In genomic region chr6:115995531-115995941, GRCm38 (mm10) we compare ENCODE assay signal across 9 mouse cellular contexts. TPM values are rescaled to one million over a fixed set of nuclear protein-coding genes. Genes with fewer than 3 reads are reported as not detected.
DNase-seq lines count a peak whose midpoint lies in the region; ATAC-seq and TF ChIP-seq lines count a peak whose summit lies in the region.
"Had no signal": no experiment of that assay in that cellular context is flagged by ENCODE, and none has a peak within 500 bp of the region (broad histone marks: within the 10 kb centered on the region; RNA-seq: fewer than 3 reads in every experiment).

No protein-coding gene starts in this region.

- H3K4me1 ChIP-seq in heart, embryonic 12.5 days (replicated peaks): peaks cover 69% of the 10 kb centered on the region
- H3K4me1 ChIP-seq in heart, postnatal 0 days (ENCODE audit: control insufficient read depth, insufficient read depth): peaks cover 5% of the 10 kb centered on the region; the same call in 1 of the 2 replicates
- peaks cover 31% of the 10 kb centered on the region for H3K4me1 ChIP-seq in midbrain, embryonic 13.5 days (replicated peaks)

- no peaks in the 10 kb centered on the region for H3K36me3 ChIP-seq in heart, embryonic 12.5 days
- no peaks in the 10 kb centered on the region; the same call in 1 of the 2 replicates for H3K36me3 ChIP-seq in heart, postnatal 0 days (replicated peaks; ENCODE audit: control insufficient read depth, insufficient read depth, low read length)
- no peaks in the 10 kb centered on the region for H3K36me3 ChIP-seq in midbrain, embryonic 13.5 days
- H3K36me3 ChIP-seq: G1E had no signal

- WGBS in heart, embryonic 12.5 days: 53% methylated on average over 4 of the region's 4 CpGs
- 45% methylated on average over 4 of the region's 4 CpGs for WGBS in heart, postnatal 0 days
- WGBS in midbrain, embryonic 13.5 days: 60% methylated on average over 4 of the region's 4 CpGs

- peak overlapping the region; percentile 58 for H3K4me3 ChIP-seq in heart, embryonic 12.5 days
- H3K4me3 ChIP-seq in heart, postnatal 0 days (ENCODE audit: low read depth, low read length): peak overlapping the region; percentile 65; the same call in 1 of the 2 replicates
- no peak overlapping the region for H3K4me3 ChIP-seq in midbrain, embryonic 13.5 days (replicated peaks)

- DNase-seq in heart, postnatal 14 days: no peak
- peak; percentile 42 for DNase-seq in adrenal gland, adult 8-10 months
- no peak for DNase-seq in heart, postnatal 0 days (ENCODE audit: low spot score)
- DNase-seq in urinary bladder, postnatal 4 days (ENCODE audit: low spot score in 2 of 2): no peak

- peaks cover 13% of the 10 kb centered on the region for H3K9me3 ChIP-seq in heart, embryonic 12.5 days (replicated peaks)
- peaks cover 11% of the 10 kb centered on the region for H3K9me3 ChIP-seq in heart, postnatal 0 days (replicated peaks; ENCODE audit: control insufficient read depth, low read length)
- H3K9me3 ChIP-seq in midbrain, embryonic 13.5 days: no peaks in the 10 kb centered on the region

- ATAC-seq in heart, embryonic 12.5 days (ENCODE audit: insufficient number of reproducible peaks, low FRiP score): no peak
- no peak for ATAC-seq in heart, postnatal 0 days (ENCODE audit: insufficient read depth, low read depth)
- ATAC-seq in midbrain, embryonic 13.5 days: no peak
- ATAC-seq in erythroblast, adult 5-6 weeks (replicated peaks; ENCODE audit: low FRiP score, poor library complexity, severe bottlenecking): no peak
- ATAC-seq in megakaryocyte progenitor cell, adult 5-6 weeks (replicated peaks; ENCODE audit: poor library complexity): no peak

- TF ChIP-seq EP300 in heart, postnatal 0 days (IDR thresholded peaks at IDR 0.05; ENCODE audit: low read depth): no peak

- no peak for TF ChIP-seq CTCF in heart, postnatal 0 days (IDR thresholded peaks at IDR 0.05; ENCODE audit: low read depth)

- 0 out of 2 replicates have a peak overlapping the region, but pooled peaks have one; percentile 3 for H3K9ac ChIP-seq in heart, embryonic 12.5 days
- H3K9ac ChIP-seq in heart, postnatal 0 days (replicated peaks; ENCODE audit: low read depth, low read length): no peak overlapping the region
- no peak overlapping the region for H3K9ac ChIP-seq in midbrain, embryonic 13.5 days (replicated peaks)

- peaks cover 23% of the 10 kb centered on the region for H3K27me3 ChIP-seq in heart, embryonic 12.5 days (replicated peaks)
- H3K27me3 ChIP-seq in heart, postnatal 0 days (ENCODE audit: control insufficient read depth, insufficient read depth, low read length): peaks cover 26% of the 10 kb centered on the region
- H3K27me3 ChIP-seq in midbrain, embryonic 13.5 days: peaks cover 63% of the 10 kb centered on the region

- intact Hi-C loops in heart, postnatal 14 days (cut with DNase I): loop anchor here (1.0 kb wide), 1 partner anchor 12 kb away; no protein-coding TSS in a partner anchor

- H3K4me2 ChIP-seq in heart, embryonic 12.5 days: peak overlapping the region; percentile 75
- H3K4me2 ChIP-seq in heart, postnatal 0 days (ENCODE audit: low read depth, low read length): peak overlapping the region; percentile 64
- peak overlapping the region; percentile 87; the same call in 1 of the 2 replicates for H3K4me2 ChIP-seq in midbrain, embryonic 13.5 days (replicated peaks)

- H3K27ac ChIP-seq in heart, embryonic 12.5 days (ENCODE audit: poor library complexity, severe bottlenecking): peak overlapping the region; percentile 84
- peak overlapping the region; percentile 77 for H3K27ac ChIP-seq in heart, postnatal 0 days (ENCODE audit: low read depth)
- H3K27ac ChIP-seq in midbrain, embryonic 13.5 days: no peak overlapping the region

RNA-seq across cellular contexts. Expression of gene Plxnd1, which starts 0.7 kb away (rescaled TPM):
- polyA plus RNA-seq in heart, embryonic 12.5 days (2016; fragmentation: Nextera tagmentation; extraction: Ambion mirVana): 60.8 and 80.5 TPM in 2 replicates
- total RNA-seq in heart, postnatal 14 days (2021): 100 to 1,000 TPM; 113 to 133 TPM
- total RNA-seq in adrenal gland, adult 8-10 months (2022): 100 to 1,000 TPM; 176 to 243 (median 208) TPM
- 82.4 and 166 TPM in 2 replicates for total RNA-seq in heart, postnatal 0 days (2014; rRNA removed; ENCODE audit: low replicate concordance)
- polyA plus RNA-seq in heart, postnatal 0 days (2015; fragmentation: Nextera tagmentation; extraction: Ambion mirVana): 28.1 and 37.7 TPM in 2 replicates
- polyA plus RNA-seq in midbrain, embryonic 13.5 days (2015; fragmentation: Nextera tagmentation; extraction: Ambion mirVana): 6.5 and 8.2 TPM in 2 replicates
- 10.0 and 55.1 TPM in 2 replicates for total RNA-seq in erythroblast, adult 5-6 weeks (2015; ENCODE audit: low replicate concordance)
- 11.8 and 18.1 TPM in 2 replicates for total RNA-seq in erythroblast, adult 5-6 weeks (2017; ENCODE audit: low replicate concordance)
- total RNA-seq in megakaryocyte progenitor cell, adult 5-6 weeks (2015): 51.5 and 70.9 TPM in 2 replicates
- 33.9 and 43.9 TPM in 2 replicates for total RNA-seq in megakaryocyte progenitor cell, adult 5-6 weeks (2017)

RNA-seq across cellular contexts. Expression of gene H1foo, which starts 50.8 kb away (rescaled TPM):
- not detected in 2 replicates for polyA plus RNA-seq in heart, embryonic 12.5 days (2016; fragmentation: Nextera tagmentation; extraction: Ambion mirVana)
- total RNA-seq in heart, postnatal 14 days (2021): not detected
- total RNA-seq in adrenal gland, adult 8-10 months (2022): under 1 TPM in 1 of 4 experiments, not detected in 3; 0.40 TPM
- total RNA-seq in heart, postnatal 0 days (2014; rRNA removed; ENCODE audit: low replicate concordance): not detected in 2 replicates
- not detected in 2 replicates for polyA plus RNA-seq in heart, postnatal 0 days (2015; fragmentation: Nextera tagmentation; extraction: Ambion mirVana)
- not detected in 2 replicates for polyA plus RNA-seq in midbrain, embryonic 13.5 days (2015; fragmentation: Nextera tagmentation; extraction: Ambion mirVana)
- total RNA-seq in erythroblast, adult 5-6 weeks (2015; ENCODE audit: low replicate concordance): not detected in 2 replicates
- not detected in 2 replicates for total RNA-seq in erythroblast, adult 5-6 weeks (2017; ENCODE audit: low replicate concordance)
- not detected in 2 replicates for total RNA-seq in megakaryocyte progenitor cell, adult 5-6 weeks (2015)
- total RNA-seq in megakaryocyte progenitor cell, adult 5-6 weeks (2017): not detected in 2 replicates
- total RNA-seq: G1E had no signal
- polyA plus RNA-seq: G1E had no signal
